Mouse (Mus musculus): ENCODE measurements around the gene Galnt17.

Galnt17 gene

DNA sequence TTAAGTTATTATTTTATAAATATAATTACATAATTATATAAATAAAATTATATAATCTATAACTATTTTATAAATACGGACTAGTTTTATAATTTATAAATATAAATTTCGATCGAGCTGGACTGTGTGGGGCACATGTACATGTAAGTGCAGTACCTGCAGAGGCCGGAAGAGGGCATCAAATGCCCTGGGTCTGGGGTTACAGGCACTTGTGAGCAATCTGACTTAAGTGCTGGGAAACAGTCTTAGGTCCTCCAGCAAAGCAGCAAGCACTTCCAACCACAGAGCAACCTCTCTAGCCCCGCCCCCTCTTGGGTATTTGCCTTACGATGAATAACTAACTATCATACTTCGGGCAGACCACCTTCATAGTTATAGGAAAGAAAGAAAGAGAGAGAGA lies 388.3 kb downstream of the Galnt17 start:
- DNase-seq: no peak

DNA sequence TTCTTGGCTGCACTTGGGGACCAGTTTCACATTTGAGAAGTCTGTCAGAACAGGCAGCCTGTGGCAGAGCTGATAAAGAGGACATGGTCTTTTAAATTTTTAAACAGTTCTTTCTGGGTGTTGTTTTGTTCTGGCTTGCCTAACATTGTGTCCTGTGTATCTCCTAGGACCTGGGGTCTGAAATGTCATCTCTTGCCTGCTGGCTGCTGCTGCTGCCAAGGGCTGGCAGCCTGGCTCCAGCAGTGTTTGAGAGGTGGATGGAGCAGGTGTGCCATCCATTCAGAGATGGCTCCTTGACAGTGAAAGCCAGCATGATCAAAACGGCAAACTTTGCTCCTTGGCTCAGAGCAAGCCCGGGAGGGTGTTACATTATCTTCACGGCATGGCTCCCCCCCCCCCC lies 393.7 kb downstream of the Galnt17 start:
- no peak for DNase-seq

DNA sequence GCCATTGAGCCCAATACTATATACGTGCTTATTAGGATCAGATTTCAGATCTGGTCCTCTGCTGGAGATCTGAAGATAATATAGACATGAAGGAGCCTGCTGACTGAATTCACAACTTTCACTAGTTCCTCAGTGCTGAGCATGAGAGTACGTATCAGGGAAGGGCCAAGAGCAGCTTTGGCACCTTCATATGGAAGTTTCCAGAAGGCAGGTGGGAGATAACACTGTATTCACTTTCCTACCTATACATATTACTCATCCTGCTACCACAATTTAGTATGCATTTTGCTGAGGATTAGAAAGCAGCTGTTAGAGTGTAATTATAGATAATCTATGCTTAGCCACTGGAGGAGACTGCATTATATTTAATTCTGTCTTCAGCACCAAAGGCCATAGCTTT lies 396.7 kb downstream of the Galnt17 start:
- no peak for DNase-seq

DNA sequence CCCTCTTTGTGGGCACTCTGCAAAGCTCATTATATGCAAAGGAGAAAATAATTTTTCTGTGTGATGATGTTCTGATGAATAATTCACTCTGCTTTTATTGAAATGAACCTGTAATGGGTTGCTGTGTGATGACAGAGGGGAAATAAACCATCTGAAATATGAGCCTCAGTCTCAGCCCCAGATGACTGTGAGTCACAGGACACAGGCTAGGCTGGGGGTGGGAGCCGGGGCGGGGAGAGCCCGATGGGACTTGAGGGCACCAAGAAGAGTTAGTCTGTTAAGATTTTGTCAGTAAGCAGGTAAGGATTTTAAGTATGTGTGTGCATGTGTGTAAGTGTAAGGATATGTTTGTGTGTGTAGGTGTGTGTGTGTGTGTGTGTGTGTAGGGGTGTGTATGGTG lies 406.6 kb downstream of the Galnt17 start:
- no peak for DNase-seq

DNA sequence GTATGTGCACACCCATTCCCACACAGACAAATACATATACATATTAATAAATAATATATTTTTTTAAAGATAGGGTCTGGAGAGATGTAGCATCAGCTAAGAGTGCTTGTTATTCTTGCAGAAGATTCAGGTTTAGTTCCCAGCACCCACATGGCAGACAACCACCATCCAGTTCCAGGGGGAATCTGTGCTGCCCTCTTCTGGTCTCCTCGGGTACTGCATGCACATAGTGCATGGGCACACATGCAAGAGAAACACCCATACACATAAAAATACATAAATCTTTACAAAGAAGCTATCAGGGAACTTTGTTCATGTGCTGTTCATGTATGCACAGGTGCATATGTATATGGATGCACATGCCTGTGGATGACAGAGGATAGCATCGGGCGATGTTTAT lies 412.3 kb downstream of the Galnt17 start:
- DNase-seq: no peak

DNA sequence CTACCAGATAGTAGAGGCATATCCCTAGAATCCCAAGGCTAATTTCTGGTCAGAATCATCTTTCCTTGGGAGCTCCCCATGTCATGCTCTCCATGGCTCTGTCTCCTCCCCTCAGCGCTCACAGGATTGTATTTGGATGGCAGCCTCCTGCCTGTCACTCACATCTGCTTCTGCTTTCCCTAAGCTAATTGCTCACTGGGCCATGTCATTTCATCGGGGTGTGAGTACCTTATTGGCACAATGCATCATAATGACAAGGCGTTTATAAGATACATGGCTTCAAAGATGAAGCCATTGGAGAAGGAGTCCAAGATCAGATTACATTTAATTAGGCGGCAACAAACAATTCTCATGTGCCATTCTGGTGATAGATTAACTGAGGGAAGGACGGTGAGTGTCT lies 416.6 kb downstream of the Galnt17 start:
- DNase-seq: no peak

DNA sequence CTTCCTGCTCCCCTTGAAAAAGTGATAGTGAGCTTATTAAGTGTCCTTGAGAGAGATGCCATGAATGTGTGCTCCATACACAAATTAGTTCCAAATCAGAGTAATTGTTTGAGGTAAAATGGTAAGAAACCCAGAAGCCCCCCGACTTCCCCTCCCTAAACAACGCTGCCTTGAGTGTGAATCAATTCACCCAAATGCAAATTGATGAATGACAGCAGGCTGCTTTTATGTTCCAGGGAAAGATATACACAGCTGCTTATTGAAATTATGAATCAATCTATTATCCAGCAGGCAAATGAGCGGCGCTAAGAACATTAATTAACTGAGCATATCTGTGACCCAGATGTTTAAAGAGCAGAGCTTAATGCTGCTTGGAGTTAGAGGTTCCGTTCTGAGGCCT lies 428.0 kb downstream of the Galnt17 start:
- no peak for DNase-seq

DNA sequence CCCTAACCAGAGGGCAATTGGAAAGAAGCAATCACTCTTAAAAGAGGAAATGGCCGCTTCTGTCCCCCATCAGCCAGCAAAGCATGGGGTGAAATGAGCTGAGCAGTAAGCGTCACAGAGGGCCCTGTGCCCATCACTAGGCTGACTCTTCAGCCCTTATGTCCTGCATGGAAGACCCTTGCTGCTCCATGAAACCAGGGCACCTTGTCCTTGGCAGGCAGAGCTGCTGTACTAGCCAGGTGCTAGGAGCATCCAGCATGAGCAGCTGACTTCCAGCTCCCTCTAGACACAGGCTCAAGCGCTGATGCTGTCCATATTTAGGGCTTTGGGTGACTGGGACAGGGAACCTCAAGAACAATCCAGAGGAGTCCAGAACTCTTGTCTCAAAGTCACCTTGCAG lies 432.9 kb downstream of the Galnt17 start:
- DNase-seq: no peak

DNA sequence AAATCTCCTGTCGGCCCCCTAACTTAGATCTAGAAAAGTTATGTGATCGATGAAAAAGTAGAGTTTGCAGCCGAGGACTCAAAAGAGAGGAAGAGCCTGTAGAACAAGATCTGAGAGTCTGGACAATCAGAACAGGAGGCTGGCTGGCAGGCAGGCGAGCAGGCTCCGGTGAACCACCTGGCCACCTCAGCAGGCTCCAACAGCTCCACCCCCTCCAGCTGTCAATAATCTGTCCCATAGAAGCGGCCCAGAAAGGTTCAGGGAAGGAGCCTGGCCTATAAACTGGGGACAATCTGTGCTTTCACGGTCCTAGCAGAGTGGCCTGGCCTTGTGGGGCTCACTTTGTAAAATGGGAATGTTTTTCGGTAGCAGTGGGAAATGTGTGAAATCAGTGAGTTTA lies 437.2 kb downstream of the Galnt17 start:
- no peak for DNase-seq

DNA sequence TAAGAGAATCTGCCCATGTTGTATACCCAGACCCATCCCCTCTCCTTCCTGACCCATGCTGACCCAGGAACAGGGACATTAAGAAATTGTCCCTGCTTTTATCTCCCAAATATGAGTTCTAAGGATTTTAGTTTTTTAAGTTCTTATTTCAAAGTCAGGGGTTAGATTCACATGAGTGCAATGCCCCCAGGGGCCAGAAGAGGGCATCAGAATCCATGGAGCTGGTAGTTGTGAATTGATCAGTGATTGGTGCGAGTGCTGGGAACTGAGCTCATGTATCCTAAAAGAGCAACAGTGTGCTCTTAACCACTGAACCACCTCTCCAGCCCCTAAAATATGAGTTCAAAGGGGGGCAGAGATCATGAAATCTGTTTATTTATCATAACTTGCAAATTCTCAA lies 438.4 kb downstream of the Galnt17 start:
- DNase-seq: peak; percentile 7

DNA sequence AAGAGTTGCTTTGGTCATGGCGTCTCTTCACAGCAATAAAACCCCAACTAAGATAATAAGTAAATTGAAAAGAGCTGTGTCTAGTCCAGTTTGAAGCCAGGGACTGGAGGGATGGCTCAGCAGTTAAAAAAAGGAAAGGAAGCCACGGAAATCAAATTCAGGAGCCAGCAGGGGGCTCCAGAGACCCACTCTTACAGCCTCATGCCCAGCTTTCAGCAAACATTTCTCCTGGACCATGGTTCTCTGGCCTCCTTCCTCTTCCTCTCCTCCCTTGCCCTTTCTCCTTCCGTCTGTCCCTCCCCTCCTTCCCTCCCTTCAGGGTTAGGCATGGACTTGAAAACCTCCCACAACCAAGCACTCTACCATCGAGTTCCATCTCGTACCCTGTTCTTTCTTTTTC lies 446.0 kb downstream of the Galnt17 start:
- peak; percentile 13 for DNase-seq

DNA sequence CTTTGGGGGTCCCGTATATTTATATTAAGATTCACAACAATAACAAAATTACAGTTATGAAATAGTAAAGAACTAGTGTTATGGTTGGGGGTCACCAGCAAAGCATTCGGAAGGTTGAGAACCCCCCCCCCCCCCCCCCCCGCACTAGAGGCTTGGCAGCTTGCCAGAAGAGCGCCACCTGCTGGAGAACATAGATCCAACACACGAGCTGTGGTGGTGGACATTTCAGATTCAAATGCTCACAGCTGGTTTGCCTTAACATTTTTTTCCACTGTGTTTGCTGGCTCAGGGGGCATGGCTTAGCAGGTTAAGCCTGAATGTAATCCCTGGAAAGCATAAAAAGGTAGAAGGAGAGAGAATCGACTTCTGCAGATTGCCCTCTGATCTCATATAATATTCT lies 448.6 kb downstream of the Galnt17 start:
- no peak for DNase-seq

DNA sequence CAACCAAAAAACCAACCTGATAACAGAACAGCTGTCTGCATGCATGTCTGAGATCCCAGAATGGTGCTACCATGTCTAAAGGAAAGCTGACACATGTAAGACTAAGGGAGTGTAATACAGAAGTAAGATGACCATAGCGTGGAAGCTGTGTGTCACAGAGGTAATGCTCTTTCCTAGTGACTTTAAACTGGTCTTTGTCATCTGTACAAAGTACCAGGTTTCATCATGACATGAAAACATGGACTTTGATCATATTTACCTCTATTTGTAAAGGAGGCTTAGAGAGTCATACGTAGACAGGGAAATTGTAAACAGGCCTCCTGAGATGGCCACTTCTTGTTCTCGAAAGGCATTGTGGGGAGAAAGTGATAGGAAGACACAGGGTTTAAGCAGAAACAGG lies 449.6 kb downstream of the Galnt17 start:
- no peak for DNase-seq

DNA sequence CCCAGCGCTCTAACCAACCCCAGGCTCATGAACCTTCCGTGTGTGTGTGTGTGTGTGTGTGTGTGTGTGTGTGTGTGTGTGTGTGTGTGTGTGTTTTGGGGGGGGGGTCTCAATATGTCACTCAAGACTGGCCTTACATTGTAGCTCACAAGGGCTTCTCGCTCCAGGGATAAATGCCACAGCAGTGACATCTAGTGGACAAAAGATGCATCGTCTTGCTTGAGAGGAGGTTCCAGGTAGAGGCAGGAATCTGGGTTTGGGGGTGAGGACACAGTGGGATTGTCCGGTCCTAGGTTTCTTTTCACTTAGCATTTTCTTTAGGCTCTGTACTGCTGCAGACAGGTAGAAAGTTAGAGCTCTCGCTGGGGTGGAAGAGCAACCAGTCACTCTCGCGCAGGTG lies 450.1 kb downstream of the Galnt17 start:
- peak; percentile 36 for DNase-seq

DNA sequence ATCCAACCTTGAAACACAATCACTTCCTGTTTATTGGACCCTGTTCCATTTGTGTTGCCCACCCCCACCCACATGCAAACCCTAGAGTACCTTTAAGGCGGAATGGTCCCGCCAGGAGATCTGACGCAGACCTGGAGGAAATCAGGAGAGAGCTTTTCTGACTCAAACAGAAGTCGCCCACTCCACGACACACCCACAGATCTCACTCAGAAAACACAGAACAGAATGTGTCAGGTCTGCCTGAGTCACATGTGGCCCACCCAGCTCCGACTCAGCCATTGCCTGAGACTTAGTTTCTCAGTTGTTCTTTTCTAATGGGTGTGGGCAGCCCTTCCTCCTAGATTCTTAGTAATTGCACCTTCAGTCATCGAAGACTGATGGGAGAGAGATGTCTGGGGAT lies 453.9 kb downstream of the Galnt17 start:
- no peak for DNase-seq

DNA sequence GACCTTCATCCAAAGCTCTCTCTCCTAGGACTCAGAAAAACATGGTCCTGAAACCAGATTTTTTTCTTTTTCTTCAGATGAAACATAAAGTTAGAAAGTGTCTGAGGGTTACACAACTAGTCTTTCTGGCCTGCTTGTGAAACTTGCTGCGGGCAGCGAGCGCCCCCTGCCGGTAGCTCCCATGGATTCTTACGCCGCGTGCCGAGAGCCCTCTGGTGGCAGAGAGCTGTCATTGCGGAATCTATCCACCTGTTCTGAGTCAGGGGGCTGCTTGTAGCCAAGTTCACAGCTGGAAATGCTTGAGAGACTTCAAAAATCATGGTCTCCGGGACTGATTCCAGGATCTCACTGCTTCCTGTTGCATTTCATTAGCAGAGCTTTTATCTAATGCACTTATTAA lies 454.9 kb downstream of the Galnt17 start:
- peak; percentile 81 for DNase-seq

DNA sequence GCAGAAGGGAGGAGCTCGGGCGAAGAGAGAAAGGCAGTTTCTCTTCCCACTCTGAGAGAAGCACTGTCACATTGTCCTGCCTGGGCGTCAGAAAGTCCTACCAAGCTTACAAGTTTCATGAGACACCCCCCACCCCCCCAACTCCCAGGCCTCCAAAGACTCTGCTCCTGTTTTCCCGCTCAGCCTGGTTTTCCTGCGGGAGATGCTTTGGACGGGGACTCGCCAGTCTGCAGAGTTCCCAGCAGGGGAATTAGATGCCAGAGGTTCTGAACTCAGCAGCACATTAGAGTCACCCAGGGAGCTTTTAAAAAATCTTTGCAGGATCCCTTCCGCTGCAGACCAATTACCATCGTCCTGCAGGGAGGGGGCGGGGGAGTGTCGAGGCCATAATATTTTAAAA lies 456.1 kb downstream of the Galnt17 start:
- DNase-seq: no peak

DNA sequence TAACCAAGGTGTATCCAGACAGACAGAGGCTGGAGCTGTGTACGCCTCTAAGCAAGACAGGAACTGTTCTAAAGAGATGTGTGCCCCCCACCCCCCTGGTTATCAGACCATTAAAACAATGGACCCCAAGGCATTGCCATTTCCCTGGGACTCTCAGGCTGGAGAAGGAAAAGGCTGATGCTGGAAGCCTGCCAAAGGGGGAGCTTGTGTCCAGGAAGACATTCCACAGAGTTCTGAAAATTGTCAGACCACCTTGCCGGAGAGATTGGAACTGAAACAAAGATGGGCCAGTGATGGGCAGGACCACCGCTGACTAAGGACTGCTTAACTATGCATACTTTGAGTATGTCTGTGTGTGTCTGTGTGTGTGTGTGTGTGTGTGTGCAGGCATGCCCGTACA lies 458.7 kb downstream of the Galnt17 start:
- no peak for DNase-seq

DNA sequence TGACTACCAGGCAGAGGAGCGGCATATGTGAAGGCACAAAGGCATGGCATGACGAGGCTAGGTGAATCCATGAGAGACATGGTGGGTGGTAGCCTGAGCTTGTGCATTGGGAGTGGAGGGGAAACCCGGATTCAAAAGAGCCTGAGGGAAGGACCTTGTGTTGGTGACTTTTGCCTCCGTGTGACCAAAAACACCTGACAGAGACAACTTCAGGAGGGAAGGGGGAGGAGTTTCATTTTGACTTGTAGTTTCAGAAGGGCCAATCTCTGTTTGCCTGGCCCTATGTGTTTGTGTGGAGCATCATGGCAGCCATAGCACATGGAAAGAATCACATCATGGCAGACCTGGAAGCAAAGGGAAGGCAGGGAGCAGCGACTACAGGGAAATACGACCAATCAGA lies 459.7 kb downstream of the Galnt17 start:
- DNase-seq: no peak

DNA sequence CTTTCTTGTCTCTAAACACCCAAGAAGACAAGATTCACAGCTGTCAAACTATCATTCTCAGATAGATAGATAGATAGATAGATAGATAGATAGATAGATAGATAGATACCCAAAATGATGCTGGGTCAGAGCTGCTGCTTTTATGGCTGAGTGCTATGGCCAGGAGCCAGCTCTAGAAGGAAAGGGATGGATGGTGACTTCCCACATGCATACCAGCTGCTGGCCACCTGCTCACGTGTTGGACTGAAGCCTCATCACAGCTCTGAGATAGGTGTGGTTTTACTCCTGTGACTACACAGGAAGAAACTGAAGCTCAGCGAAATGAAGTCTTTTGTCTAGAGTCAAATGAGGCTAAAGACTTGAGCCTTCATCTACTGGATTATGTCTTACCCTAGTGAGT lies 482.5 kb downstream of the Galnt17 start:
- DNase-seq: no peak

Data from kidney, adult 9 months (tissue).